26 mouse cellular contexts compared by ENCODE assay signal in the genomic region with DNA sequence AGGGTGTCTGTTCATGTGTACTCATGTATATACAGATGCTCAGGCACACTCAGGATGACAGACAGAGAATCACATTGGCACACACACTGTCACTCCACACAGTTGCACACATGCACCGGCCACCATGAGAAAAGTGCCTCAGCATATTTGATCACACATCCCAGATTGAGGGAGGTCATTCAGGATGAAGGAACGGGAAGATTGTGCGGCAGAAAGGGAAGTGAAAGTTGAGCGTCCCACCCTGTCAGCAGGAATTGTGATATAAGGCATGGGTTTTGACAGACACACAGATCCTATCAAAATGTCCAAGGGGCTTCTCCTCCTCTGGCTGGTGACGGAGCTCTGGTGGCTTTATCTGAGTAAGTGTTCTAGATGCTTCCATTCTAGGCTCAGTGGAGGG. TPM values are rescaled to one million over a fixed set of nuclear protein-coding genes. Genes with fewer than 3 reads are reported as not detected.
DNase-seq lines count a peak whose midpoint lies in the region; TF ChIP-seq lines count a peak whose summit lies in the region.
"Had no signal": no experiment of that assay in that cellular context is flagged by ENCODE, and none has a peak within 500 bp of the region (broad histone marks: within the 10 kb centered on the region; RNA-seq: fewer than 3 reads in every experiment).

Timd4 (plus strand) TSS at position 290 of the 400 bp plus-strand sequence.

- intact Hi-C loops in heart, postnatal 25 days (cut with DNase I): no loop called here

- no peaks in the 10 kb centered on the region for H3K36me3 ChIP-seq in spleen, adult 2 months (ENCODE audit: control insufficient read depth, insufficient read depth, low read length)
- H3K36me3 ChIP-seq: forebrain, embryonic 10.5 days; G1E; heart, embryonic 12.5 days; heart, embryonic 15.5 days; hindbrain, embryonic 12.5 days; hindbrain, embryonic 15.5 days had no signal

- 62% methylated on average over 5 of the region's 5 CpGs for WGBS in spleen, adult 2 months

- H3K4me3 ChIP-seq in spleen, adult 2 months (ENCODE audit: extremely low read depth, insufficient read depth, insufficient read length): no peak within 1 kb of the TSS; the same call in 1 of the 2 replicates
- H3K4me3 ChIP-seq: forebrain, embryonic 10.5 days; forebrain, embryonic 13.5 days; heart, embryonic 12.5 days; heart, embryonic 15.5 days; hindbrain, embryonic 12.5 days; hindbrain, embryonic 15.5 days had no signal

- no peaks in the 10 kb centered on the region for H3K27me3 ChIP-seq in spleen, adult 2 months (ENCODE audit: control insufficient read depth, insufficient read depth, low read length)
- H3K27me3 ChIP-seq: CH12.LX; forebrain, embryonic 13.5 days; heart, embryonic 12.5 days; heart, embryonic 15.5 days; hindbrain, embryonic 12.5 days; hindbrain, embryonic 15.5 days; Patski had no signal

- TF ChIP-seq POLR2A in spleen, adult 2 months (IDR thresholded peaks at IDR 0.05; ENCODE audit: low read depth, low read length): no peak

- no peaks in the 10 kb centered on the region for H3K4me1 ChIP-seq in spleen, adult 2 months (ENCODE audit: control insufficient read depth, insufficient read depth, insufficient read length)
- H3K4me1 ChIP-seq: forebrain, embryonic 10.5 days; forebrain, embryonic 13.5 days; heart, embryonic 12.5 days; heart, embryonic 15.5 days; hindbrain, embryonic 12.5 days; hindbrain, embryonic 15.5 days had no signal

- no peak within 1 kb of the TSS for H3K27ac ChIP-seq in spleen, adult 2 months (ENCODE audit: insufficient read depth, low read length)
- H3K27ac ChIP-seq: forebrain, embryonic 10.5 days; forebrain, embryonic 13.5 days; heart, embryonic 15.5 days; hindbrain, embryonic 12.5 days; hindbrain, embryonic 15.5 days had no signal

- TF ChIP-seq CTCF in spleen, adult 2 months (IDR thresholded peaks at IDR 0.05; ENCODE audit: extremely low read depth, insufficient read depth, insufficient read length, insufficient replicate concordance): no peak

- peak; percentile 96 for DNase-seq in heart, adult 11 months
- DNase-seq in heart, postnatal 25 days (ENCODE audit: low spot score): no peak
- peak; percentile 8 to 20 for DNase-seq in heart, adult 9 months (ENCODE audit: low spot score in 2 of 2)
- no peak for DNase-seq in heart, postnatal 4 days
- no peak for DNase-seq in spleen, adult 2 months (ENCODE audit: low read depth in 1 of 2, low spot score in 2 of 2)
- DNase-seq in spleen, adult 18-20 months: no peak
- DNase-seq: adrenal gland, postnatal 10 days; adrenal gland, postnatal 36 days; B cell, adult 2 months; cerebellum, adult 18-20 months; cerebellum, adult 9-10 months; cerebellum, postnatal 14 days; gastrocnemius, postnatal 25 days; heart, postnatal 10 days had no signal

RNA-seq across cellular contexts. Expression of gene Timd4, which starts in this region (rescaled TPM):
- 1 to 10 TPM; 1.5 to 1.6 TPM for total RNA-seq in heart, postnatal 25 days (2021)
- total RNA-seq in heart, postnatal 4 days (2021): under 1 TPM in 1 of 2 experiments, not detected in 1; 0.29 TPM
- polyA plus RNA-seq in spleen, adult 2 months (2012; rRNA removed): 13.5 and 27.3 TPM in 2 replicates
- total RNA-seq: CH12.LX; G1E; hematopoietic stem cell, adult 5-6 weeks had no signal
- polyA plus RNA-seq: embryonic facial prominence, embryonic 11.5 days; forebrain, embryonic 13.5 days; forebrain, embryonic 16.5 days; G1E; hindbrain, embryonic 12.5 days; Patski had no signal

Comparison
In these comparisons a context has a peak if more than half of its experiments do, and no peak if none do; other contexts are left out.
1. DNase-seq: peak in heart, adult 11 months (single experiment) and heart, adult 9 months (2 of 2); none in heart, postnatal 25 days (single experiment), heart, postnatal 4 days (single experiment), spleen, adult 2 months (0 of 2) and spleen, adult 18-20 months (0 of 2).